Mouse (Mus musculus): Measurements from ENCODE around the gene Arhgdia. TPM values are rescaled to one million over a fixed set of nuclear protein-coding genes. Genes with fewer than 3 reads are reported as not detected.

The Arhgdia gene
- polyA plus RNA-seq, 1 experiment from 2014 or later = 735 TPM

DNA sequence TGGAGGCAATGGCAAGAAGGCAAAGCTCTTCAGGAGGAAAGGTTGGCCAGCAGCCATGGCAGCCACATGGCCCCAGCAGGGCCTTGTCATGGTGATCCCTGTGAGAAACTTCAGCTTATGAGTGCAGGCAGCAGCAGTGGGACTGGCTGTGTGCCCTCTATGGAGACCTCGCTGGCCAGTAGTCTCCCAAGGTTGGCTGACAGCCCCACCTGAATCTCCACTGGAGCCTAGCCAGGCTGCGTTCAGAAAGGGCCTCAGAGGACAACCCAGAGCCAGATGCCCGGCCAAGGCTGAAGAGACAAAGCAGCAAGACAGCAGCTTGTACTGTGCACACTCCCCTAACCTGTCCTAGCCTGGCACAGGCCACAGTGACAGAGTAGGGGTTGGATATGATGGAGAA lies 42.9 kb downstream of the Arhgdia start:
- H3K9me3 ChIP-seq = no peaks in the 10 kb centered on the region
- WGBS = 80% methylated on average over 3 of the region's 3 CpGs
- H3K27me3 ChIP-seq (replicated peaks; ENCODE audit: low read depth, poor library complexity, severe bottlenecking) = peaks cover 15% of the 10 kb centered on the region
- H3K4me3 ChIP-seq = 0 out of 2 replicates have a peak overlapping the region, but pooled peaks have one; percentile 6
- no peak for DNase-seq (ENCODE audit: low spot score)
- peaks cover 28% of the 10 kb centered on the region for H3K4me1 ChIP-seq
- peak overlapping the region; percentile 85 for H3K27ac ChIP-seq (replicated peaks)
- peaks cover 23% of the 10 kb centered on the region for H3K36me3 ChIP-seq (replicated peaks)

DNA sequence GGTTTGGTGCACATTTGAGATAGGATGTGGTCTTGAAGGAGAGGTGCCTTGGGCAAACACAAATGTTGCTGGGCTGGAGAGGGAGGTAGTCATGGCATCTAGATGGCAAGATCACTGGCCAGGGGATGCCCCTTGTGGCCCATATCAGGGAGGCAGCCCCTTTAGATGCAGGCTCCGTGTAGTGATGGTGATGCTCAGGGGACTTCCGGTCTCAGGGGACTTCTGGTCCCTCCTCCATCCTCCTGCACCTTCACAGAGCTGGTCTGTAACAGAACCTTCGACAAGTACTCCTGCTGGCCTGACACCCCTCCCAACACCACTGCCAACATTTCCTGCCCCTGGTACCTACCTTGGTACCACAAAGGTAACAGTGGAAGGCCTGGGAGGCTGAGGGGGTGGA lies 45.6 kb downstream of the Arhgdia start:
- Histone ChIP-seq H3K27me3 (replicated peaks; ENCODE audit: low read depth, poor library complexity, severe bottlenecking) (peaks cover 42% of the 10 kb centered on the region), H3K4me1 (peaks cover 38% of the 10 kb centered on the region), H3K4me3 (no peak overlapping the region), H3K27ac (replicated peaks) (no peak overlapping the region), H3K36me3 (replicated peaks) (no peaks in the 10 kb centered on the region; the same call in 1 of the 2 replicates), H3K9me3 (no peaks in the 10 kb centered on the region)
- WGBS = 73% methylated on average over 3 of the region's 3 CpGs
- no peak for DNase-seq (ENCODE audit: low spot score)

DNA sequence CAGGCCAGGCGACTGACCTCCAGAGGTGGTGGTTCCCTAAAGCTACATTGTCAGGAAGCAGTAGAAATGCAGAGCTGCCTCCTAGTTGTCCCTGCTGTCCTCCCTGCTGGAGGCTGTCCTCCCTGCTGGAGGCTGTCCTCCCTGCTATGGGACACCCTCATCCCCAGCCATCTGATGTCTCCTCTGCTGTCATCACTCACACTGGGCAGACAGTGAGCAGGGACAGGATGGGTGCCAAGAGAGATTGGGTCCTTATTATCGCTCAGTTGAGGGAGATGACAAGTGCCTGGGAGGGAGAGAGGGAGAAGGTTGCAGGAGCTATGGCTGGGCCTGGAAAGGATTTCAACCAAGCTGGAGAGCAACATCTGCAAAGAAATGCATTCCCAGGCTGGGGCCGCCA lies 46.3 kb downstream of the Arhgdia start:
- H3K9me3 ChIP-seq = no peaks in the 10 kb centered on the region
- no peak for DNase-seq (ENCODE audit: low spot score)
- no peak overlapping the region for H3K27ac ChIP-seq (replicated peaks)
- WGBS = 76% methylated on average over 3 of the region's 3 CpGs
- H3K4me3 ChIP-seq = no peak overlapping the region
- peaks cover 38% of the 10 kb centered on the region for H3K4me1 ChIP-seq
- H3K27me3 ChIP-seq (replicated peaks; ENCODE audit: low read depth, poor library complexity, severe bottlenecking) = peaks cover 49% of the 10 kb centered on the region
- no peaks in the 10 kb centered on the region; the same call in 1 of the 2 replicates for H3K36me3 ChIP-seq (replicated peaks)

DNA sequence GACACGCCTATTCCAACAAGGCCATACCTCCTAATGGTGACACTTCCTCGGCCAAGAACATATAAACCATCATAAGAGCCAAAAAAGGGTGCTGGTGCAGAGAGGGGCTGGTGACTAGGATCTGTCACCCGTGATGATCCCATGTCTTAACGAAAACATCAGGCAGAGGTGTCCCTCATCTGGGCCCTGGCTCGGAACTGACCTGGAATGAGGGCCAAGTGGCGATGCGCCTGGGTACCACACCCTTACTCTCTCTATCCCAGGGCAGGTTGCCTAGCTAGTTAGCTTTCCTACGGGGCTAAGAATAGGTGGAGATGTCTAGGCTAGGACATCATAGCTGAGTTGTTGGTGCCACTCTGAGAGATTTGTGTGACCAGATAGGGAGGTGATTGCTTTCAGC lies 47.3 kb downstream of the Arhgdia start:
- Histone ChIP-seq H3K4me3 (no peak overlapping the region), H3K27ac (replicated peaks) (no peak overlapping the region)
- 82% methylated on average over 8 of the region's 8 CpGs for WGBS

DNA sequence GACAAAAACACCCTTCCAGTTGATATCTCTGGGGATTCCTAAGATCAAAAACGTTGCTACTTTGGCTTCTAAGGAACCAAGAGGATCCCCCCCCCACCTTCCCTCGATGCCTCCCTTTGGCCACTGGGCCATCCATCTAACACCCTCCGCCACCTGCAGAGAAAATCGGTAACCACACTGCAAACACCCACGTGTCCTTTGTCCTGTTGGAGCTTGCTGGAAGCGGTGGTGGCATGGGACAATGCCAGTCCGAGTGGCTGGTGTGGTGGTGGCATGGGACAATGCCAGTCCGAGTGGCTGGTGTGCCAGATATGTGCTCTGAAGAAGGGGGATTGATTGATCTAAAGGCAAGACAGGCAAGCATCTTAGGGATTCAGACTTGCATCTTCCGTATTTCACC lies 49.8 kb downstream of the Arhgdia start:
- no peaks in the 10 kb centered on the region for H3K9me3 ChIP-seq
- no peak for DNase-seq (ENCODE audit: low spot score)
- peaks cover 22% of the 10 kb centered on the region for H3K4me1 ChIP-seq
- WGBS = 29% methylated on average over 9 of the region's 9 CpGs
- peaks cover 78% of the 10 kb centered on the region for H3K27me3 ChIP-seq (replicated peaks; ENCODE audit: low read depth, poor library complexity, severe bottlenecking)
- no peak overlapping the region for H3K27ac ChIP-seq (replicated peaks)
- H3K36me3 ChIP-seq (replicated peaks) = no peaks in the 10 kb centered on the region
- H3K4me3 ChIP-seq = 0 out of 2 replicates have a peak overlapping the region, but pooled peaks have one; percentile 58

More for the DNA sequence above, 47.3 kb downstream of the Arhgdia start:
- peaks cover 29% of the 10 kb centered on the region for H3K4me1 ChIP-seq
- no peaks in the 10 kb centered on the region for H3K9me3 ChIP-seq
- no peaks in the 10 kb centered on the region; the same call in 1 of the 2 replicates for H3K36me3 ChIP-seq (replicated peaks)
- DNase-seq (ENCODE audit: low spot score) = no peak
- H3K27me3 ChIP-seq (replicated peaks; ENCODE audit: low read depth, poor library complexity, severe bottlenecking) = peaks cover 59% of the 10 kb centered on the region

DNA sequence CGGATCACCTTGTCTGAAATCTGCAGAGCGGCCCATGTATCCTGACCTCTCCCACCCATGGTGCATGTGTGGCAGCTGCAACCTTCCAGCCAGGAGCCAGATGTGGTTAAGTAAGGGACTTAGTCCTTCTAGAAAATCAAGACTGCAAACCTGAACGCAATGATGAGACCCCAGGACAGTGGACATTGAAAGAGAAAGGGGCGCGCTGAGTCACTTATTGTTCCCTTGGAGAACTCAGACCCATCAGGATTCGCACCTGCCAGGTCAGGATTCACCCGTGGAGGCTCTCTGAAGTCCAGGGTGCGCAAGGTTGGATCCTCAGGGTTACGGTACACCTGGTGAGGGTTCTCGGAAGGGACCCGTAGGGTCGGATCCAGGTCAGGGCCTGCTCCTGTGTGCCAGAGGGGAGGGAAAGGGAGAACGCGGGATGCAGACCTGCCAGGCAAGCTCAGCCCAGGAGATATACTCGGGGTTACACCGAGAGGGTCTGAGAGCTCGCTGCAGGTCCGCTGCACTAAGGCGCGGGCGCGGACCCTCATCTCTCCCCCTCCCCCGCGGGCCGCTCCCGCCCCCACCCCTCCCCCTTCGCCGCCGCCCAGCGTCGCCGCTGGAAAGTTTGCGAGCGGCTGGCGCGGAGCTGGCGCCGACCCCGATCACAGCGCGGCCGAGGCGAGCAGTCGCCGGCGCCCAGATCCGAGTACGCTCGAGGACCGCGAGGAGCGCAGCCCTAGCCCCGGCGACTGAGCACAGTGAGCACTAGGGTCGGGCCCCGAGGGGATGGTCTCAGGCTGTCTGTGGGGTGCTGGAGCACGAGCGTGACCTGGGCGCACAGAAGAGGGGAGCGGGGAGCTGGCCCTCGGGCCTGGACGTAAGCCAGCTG lies 51.1 kb downstream of the Arhgdia start, which contains the start of gene Gcgr:
TSS of gene Gcgr (plus strand) at position 615 of the 880 bp plus-strand sequence.
- H3K4me1 ChIP-seq = peaks cover 22% of the 10 kb centered on the region
- no peaks in the 10 kb centered on the region for H3K9me3 ChIP-seq
- peaks cover 78% of the 10 kb centered on the region for H3K27me3 ChIP-seq (replicated peaks; ENCODE audit: low read depth, poor library complexity, severe bottlenecking)
- peak within 1 kb of the TSS; percentile 58 for H3K4me3 ChIP-seq
- H3K27ac ChIP-seq (replicated peaks) = peak within 1 kb of the TSS; percentile 75
- peak; percentile 67 for DNase-seq (ENCODE audit: low spot score)
- H3K36me3 ChIP-seq (replicated peaks) = no peaks in the 10 kb centered on the region
- WGBS = 6% methylated on average over 62 of the region's 62 CpGs

DNA sequence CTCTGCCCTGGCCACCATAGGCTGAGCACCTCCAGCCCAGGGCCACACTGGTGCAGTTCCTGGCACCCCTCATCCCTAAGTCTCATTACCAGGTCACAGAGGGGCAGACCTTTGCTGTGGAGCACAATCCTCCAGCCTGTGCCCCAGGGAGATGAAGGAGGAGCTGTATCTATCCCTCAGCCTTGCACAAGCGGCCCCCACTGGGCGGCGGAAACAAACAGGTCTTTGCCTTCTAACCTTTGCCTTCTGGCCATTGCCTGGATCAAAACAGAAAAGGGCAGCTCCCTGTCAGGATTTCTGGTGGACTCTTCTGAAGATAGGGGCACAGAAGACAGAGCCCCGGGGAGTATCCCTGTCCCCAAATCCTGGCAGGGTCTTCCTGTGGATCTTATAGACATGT lies 52.5 kb downstream of the Arhgdia start:
- Histone ChIP-seq H3K27me3 (replicated peaks; ENCODE audit: low read depth, poor library complexity, severe bottlenecking) (peaks cover 67% of the 10 kb centered on the region), H3K27ac (replicated peaks) (no peak overlapping the region; the same call in 1 of the 2 replicates), H3K4me3 (no peak overlapping the region), H3K36me3 (replicated peaks) (no peaks in the 10 kb centered on the region), H3K9me3 (no peaks in the 10 kb centered on the region), H3K4me1 (peaks cover 22% of the 10 kb centered on the region)
- DNase-seq (ENCODE audit: low spot score) = no peak
- WGBS = 37% methylated on average over 4 of the region's 4 CpGs

Small RNA genes within 50 kb of the gene (microRNA-seq; reads per million reads assigned to microRNA genes)
- 1.8 reads per million for gene Mir6936

Other genes with a start within 250 kb of the Arhgdia start
- gene Actg1, start 233.1 kb downstream of the Arhgdia start, polyA plus RNA-seq (2016; fragmentation: Nextera tagmentation; extraction: Ambion mirVana) = 3,067 and 3,150 TPM in 2 replicates
- gene Fscn2, start 220.1 kb downstream of the Arhgdia start, polyA plus RNA-seq (2016; fragmentation: Nextera tagmentation; extraction: Ambion mirVana) = 0.10 and 0.19 TPM in 2 replicates
- gene Faap100, start 202.9 kb downstream of the Arhgdia start, polyA plus RNA-seq (2016; fragmentation: Nextera tagmentation; extraction: Ambion mirVana) = 38.3 and 39.0 TPM in 2 replicates
- gene Nploc4, start 143.9 kb downstream of the Arhgdia start, polyA plus RNA-seq (2016; fragmentation: Nextera tagmentation; extraction: Ambion mirVana) = 45.3 and 51.9 TPM in 2 replicates
- gene Tspan10, start 139.0 kb downstream of the Arhgdia start, polyA plus RNA-seq (2016; fragmentation: Nextera tagmentation; extraction: Ambion mirVana) = 0.69 and 1.5 TPM in 2 replicates
- gene Pde6g, start 128.1 kb downstream of the Arhgdia start, polyA plus RNA-seq (2016; fragmentation: Nextera tagmentation; extraction: Ambion mirVana) = 0.44 and 0.67 TPM in 2 replicates
- 8.5 and 12.8 TPM in 2 replicates for gene Oxld1, start 123.6 kb downstream of the Arhgdia start, polyA plus RNA-seq (2016; fragmentation: Nextera tagmentation; extraction: Ambion mirVana)
- gene Ccdc137, start 123.5 kb downstream of the Arhgdia start, polyA plus RNA-seq (2016; fragmentation: Nextera tagmentation; extraction: Ambion mirVana) = 49.6 and 50.7 TPM in 2 replicates
- 55.9 and 66.9 TPM in 2 replicates for gene Arl16, start 114.0 kb downstream of the Arhgdia start, polyA plus RNA-seq (2016; fragmentation: Nextera tagmentation; extraction: Ambion mirVana)
- gene Mrpl12, start 97.0 kb downstream of the Arhgdia start, polyA plus RNA-seq (2016; fragmentation: Nextera tagmentation; extraction: Ambion mirVana) = 206 and 216 TPM in 2 replicates
- 68.6 and 69.4 TPM in 2 replicates for gene Slc25a10, start 89.8 kb downstream of the Arhgdia start, polyA plus RNA-seq (2016; fragmentation: Nextera tagmentation; extraction: Ambion mirVana)
- 0.33 and 0.62 TPM in 2 replicates for gene Gcgr, start 50.9 kb downstream of the Arhgdia start, polyA plus RNA-seq (2016; fragmentation: Nextera tagmentation; extraction: Ambion mirVana)
- 201 and 221 TPM in 2 replicates for gene Mcrip1, start 31.9 kb downstream of the Arhgdia start, polyA plus RNA-seq (2016; fragmentation: Nextera tagmentation; extraction: Ambion mirVana)
- not detected in 2 replicates for gene Ppp1r27, start 30.5 kb downstream of the Arhgdia start, polyA plus RNA-seq (2016; fragmentation: Nextera tagmentation; extraction: Ambion mirVana)
- 556 and 565 TPM in 2 replicates for gene P4hb, start 8.4 kb downstream of the Arhgdia start, polyA plus RNA-seq (2016; fragmentation: Nextera tagmentation; extraction: Ambion mirVana)
- 620 and 640 TPM in 2 replicates for gene Alyref, start 16.7 kb upstream of the Arhgdia start, polyA plus RNA-seq (2016; fragmentation: Nextera tagmentation; extraction: Ambion mirVana)
- 192 and 198 TPM in 2 replicates for gene Anapc11, start 16.8 kb upstream of the Arhgdia start, polyA plus RNA-seq (2016; fragmentation: Nextera tagmentation; extraction: Ambion mirVana)
- not detected in 2 replicates for gene Npb, start 26.9 kb upstream of the Arhgdia start, polyA plus RNA-seq (2016; fragmentation: Nextera tagmentation; extraction: Ambion mirVana)
- 142 and 145 TPM in 2 replicates for gene Pcyt2, start 36.3 kb upstream of the Arhgdia start, polyA plus RNA-seq (2016; fragmentation: Nextera tagmentation; extraction: Ambion mirVana)
- 27.7 and 29.5 TPM in 2 replicates for gene Sirt7, start 43.6 kb upstream of the Arhgdia start, polyA plus RNA-seq (2016; fragmentation: Nextera tagmentation; extraction: Ambion mirVana)
- 24.2 and 25.1 TPM in 2 replicates for gene Mafg, start 52.0 kb upstream of the Arhgdia start, polyA plus RNA-seq (2016; fragmentation: Nextera tagmentation; extraction: Ambion mirVana)
- gene Pycr1, start 62.1 kb upstream of the Arhgdia start, polyA plus RNA-seq (2016; fragmentation: Nextera tagmentation; extraction: Ambion mirVana) = 32.7 and 33.7 TPM in 2 replicates
- gene Myadml2, start 66.5 kb upstream of the Arhgdia start, polyA plus RNA-seq (2016; fragmentation: Nextera tagmentation; extraction: Ambion mirVana) = not detected in 2 replicates
- gene Notum, start 79.6 kb upstream of the Arhgdia start, polyA plus RNA-seq (2016; fragmentation: Nextera tagmentation; extraction: Ambion mirVana) = 4.4 and 4.8 TPM in 2 replicates
- 151 and 155 TPM in 2 replicates for gene Aspscr1, start 91.3 kb upstream of the Arhgdia start, polyA plus RNA-seq (2016; fragmentation: Nextera tagmentation; extraction: Ambion mirVana)
- gene Cenpx, start 132.1 kb upstream of the Arhgdia start, polyA plus RNA-seq (2016; fragmentation: Nextera tagmentation; extraction: Ambion mirVana) = 119 and 124 TPM in 2 replicates
- 56.8 and 58.9 TPM in 2 replicates for gene Lrrc45, start 132.3 kb upstream of the Arhgdia start, polyA plus RNA-seq (2016; fragmentation: Nextera tagmentation; extraction: Ambion mirVana)
- gene Rac3, start 139.8 kb upstream of the Arhgdia start, polyA plus RNA-seq (2016; fragmentation: Nextera tagmentation; extraction: Ambion mirVana) = 27.2 and 31.2 TPM in 2 replicates
- gene Dcxr, start 145.7 kb upstream of the Arhgdia start, polyA plus RNA-seq (2016; fragmentation: Nextera tagmentation; extraction: Ambion mirVana) = 12.8 and 16.0 TPM in 2 replicates
- gene Cbr2, start 150.5 kb upstream of the Arhgdia start, polyA plus RNA-seq (2016; fragmentation: Nextera tagmentation; extraction: Ambion mirVana) = 2.6 and 2.9 TPM in 2 replicates
- 10.5 and 11.6 TPM in 2 replicates for gene Hmga1b, start 181.2 kb upstream of the Arhgdia start, polyA plus RNA-seq (2016; fragmentation: Nextera tagmentation; extraction: Ambion mirVana)
- 40.0 and 42.1 TPM in 2 replicates for gene Rfng, start 202.6 kb upstream of the Arhgdia start, polyA plus RNA-seq (2016; fragmentation: Nextera tagmentation; extraction: Ambion mirVana)
- 265 and 272 TPM in 2 replicates for gene Gps1, start 202.6 kb upstream of the Arhgdia start, polyA plus RNA-seq (2016; fragmentation: Nextera tagmentation; extraction: Ambion mirVana)
- 96.6 and 101 TPM in 2 replicates for gene Dus1l, start 214.8 kb upstream of the Arhgdia start, polyA plus RNA-seq (2016; fragmentation: Nextera tagmentation; extraction: Ambion mirVana)
- 121 and 132 TPM in 2 replicates for gene Fasn, start 242.9 kb upstream of the Arhgdia start, polyA plus RNA-seq (2016; fragmentation: Nextera tagmentation; extraction: Ambion mirVana)